Mouse (Mus musculus): ENCODE results near the gene Abhd6. TPM values are rescaled to one million over a fixed set of nuclear protein-coding genes. Genes with fewer than 3 reads are reported as not detected.
"Not testable (repeated sequence)": the region's sequence is repeated elsewhere in the genome, so short reads cannot be mapped to it uniquely, and the experiment has no call there.

The Abhd6 gene
- polyA plus RNA-seq, 1 experiment from 2014 or later: 0.40 TPM

GRCm38 (mm10) chr14:7986913-7987312 is 15.8 kb upstream of the Abhd6 start:
- WGBS (ENCODE audit: missing documents): 55% methylated on average over 6 of the region's 6 CpGs
- no peaks in the 10 kb centered on the region for H3K79me2 ChIP-seq (ENCODE audit: inconsistent target)
- H3K27ac ChIP-seq: no peak overlapping the region
- no peaks in the 10 kb centered on the region for H3K36me3 ChIP-seq (ENCODE audit: inconsistent target)
- no peak overlapping the region for H3K4me3 ChIP-seq (ENCODE audit: inconsistent target)

- Histone ChIP-seq H3K4me3 (ENCODE audit: inconsistent target) (no peak overlapping the region), H3K27ac (no peak overlapping the region), H3K79me2 (ENCODE audit: inconsistent target) (no peaks in the 10 kb centered on the region), H3K36me3 (ENCODE audit: inconsistent target) (no peaks in the 10 kb centered on the region)
- 100% methylated on average over 1 of the region's 1 CpGs for WGBS (ENCODE audit: missing documents)
Measured at GRCm38 (mm10) chr14:7989371-7989770, 13.3 kb upstream of the Abhd6 start.

GRCm38 (mm10) chr14:7989961-7990360 is 12.7 kb upstream of the Abhd6 start:
- Histone ChIP-seq H3K27ac (no peak overlapping the region), H3K4me3 (ENCODE audit: inconsistent target) (no peak overlapping the region), H3K79me2 (ENCODE audit: inconsistent target) (no peaks in the 10 kb centered on the region), H3K36me3 (ENCODE audit: inconsistent target) (no peaks in the 10 kb centered on the region)
- 66% methylated on average over 3 of the region's 3 CpGs for WGBS (ENCODE audit: missing documents)

DNA sequence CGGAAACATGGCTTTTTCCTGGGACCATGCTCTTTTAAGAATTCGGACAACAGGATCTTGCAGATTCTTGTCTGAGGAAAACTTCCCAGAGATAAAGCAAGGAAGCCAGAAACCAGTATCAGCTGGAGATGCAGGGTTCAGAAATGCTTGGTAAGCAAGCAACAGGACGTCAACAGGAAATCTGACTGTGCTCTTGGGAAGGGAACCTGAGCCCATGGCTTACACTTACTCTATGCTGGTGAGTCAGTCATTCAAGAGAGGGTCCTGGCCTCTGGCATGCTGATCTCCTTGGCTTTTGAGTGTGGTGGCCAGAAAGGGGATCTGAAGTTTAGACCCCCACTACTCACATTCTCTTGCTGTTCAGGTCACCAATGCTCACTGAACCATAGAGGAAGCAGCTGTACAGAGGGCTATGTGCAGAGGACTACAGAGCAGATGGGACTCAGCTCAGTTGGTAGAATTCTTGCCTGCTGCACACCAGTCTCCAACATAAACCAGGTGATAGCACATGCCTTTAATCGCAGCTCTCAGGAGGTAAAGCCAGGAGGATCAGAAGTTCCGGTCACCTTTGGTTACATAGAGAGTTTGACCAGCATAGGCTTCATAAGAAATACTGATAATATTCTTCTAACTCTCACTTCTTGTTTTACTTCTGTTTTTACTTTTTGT is 11.5 kb upstream of the Abhd6 start:
- no peak overlapping the region for H3K27ac ChIP-seq
- no peak overlapping the region for H3K4me3 ChIP-seq (ENCODE audit: inconsistent target)
- 66% methylated on average over 5 of the region's 5 CpGs for WGBS (ENCODE audit: missing documents)
- H3K36me3 ChIP-seq (ENCODE audit: inconsistent target): no peaks in the 10 kb centered on the region
- no peaks in the 10 kb centered on the region for H3K79me2 ChIP-seq (ENCODE audit: inconsistent target)

DNA sequence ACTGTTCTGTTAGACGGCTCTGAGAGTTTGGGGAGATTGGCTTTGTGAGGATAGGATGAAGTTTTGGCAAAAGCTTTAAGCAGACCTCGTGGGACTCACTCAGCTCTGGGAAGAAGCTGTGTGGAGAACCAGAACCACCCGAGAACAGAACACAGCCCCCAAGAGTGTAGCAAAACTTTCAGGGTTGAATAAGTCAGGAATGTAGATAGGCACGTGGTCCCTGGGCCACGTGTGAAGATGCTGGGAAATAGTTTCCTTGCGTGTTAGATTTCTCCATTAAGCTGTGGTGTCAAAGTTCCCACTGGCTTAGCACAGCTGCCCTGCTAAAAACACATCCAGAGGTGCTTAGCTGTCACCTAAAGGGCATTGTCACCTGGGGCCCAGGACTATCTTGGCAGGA is 10.5 kb upstream of the Abhd6 start:
- 91% methylated on average over 6 of the region's 6 CpGs for WGBS (ENCODE audit: missing documents)
- Histone ChIP-seq H3K36me3 (ENCODE audit: inconsistent target) (no peaks in the 10 kb centered on the region), H3K27ac (no peak overlapping the region), H3K79me2 (ENCODE audit: inconsistent target) (no peaks in the 10 kb centered on the region), H3K4me3 (ENCODE audit: inconsistent target) (no peak overlapping the region)

DNA sequence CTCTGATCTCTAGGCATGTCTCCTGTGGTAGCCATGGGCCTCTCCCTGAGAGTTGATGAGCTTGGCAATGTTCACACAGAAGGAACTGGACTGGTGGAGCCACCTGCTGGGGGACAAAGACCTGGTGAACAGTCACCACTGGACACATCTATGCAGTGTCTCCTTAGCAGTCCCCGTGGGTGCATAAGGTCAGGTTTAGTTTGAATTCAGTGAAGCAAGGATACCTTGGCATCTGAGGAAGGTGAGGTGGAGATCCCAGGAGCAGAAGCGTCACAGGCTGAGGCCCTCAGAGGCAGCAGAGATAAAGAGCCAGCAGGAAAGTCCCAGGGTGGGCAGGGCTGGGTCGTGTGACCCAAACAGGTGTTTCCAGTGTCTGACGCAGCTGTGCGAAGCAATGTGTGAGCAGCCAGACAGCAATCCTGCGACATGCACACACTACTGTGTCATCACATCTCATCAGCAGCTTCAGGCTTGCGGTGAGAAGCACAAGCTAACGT is 8.4 kb upstream of the Abhd6 start, which contains the start of gene Dnase1l3:
Gene Dnase1l3, minus strand, starts transcription at position 303 of the 497 bp plus-strand sequence.
- no peak within 1 kb of the TSS for H3K4me3 ChIP-seq (ENCODE audit: inconsistent target)

DNA sequence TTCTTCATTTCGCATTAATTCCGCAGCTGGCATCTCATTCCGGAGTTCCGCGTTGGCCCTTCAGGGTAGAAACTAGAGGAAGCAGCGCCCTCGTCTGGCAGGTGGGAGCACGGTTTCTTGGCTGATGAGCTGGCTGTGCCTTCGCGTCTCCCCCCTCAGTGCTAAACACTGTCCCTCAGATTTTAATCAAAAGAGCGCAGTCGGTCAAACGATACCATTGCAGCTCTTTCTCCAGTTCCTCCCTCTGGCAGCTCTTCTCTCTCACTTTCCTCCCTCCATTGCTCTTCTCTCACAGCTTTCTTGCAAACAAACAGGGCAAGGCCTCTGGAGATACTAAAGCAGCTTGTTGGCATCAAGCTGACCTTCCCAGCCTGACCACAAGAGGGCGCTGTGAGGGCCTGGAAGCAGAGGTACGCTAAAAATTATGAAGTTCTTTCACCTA is 5.4 kb upstream of the Abhd6 start:
- Histone ChIP-seq H3K79me2 (ENCODE audit: inconsistent target) (no peaks in the 10 kb centered on the region), H3K27ac (no peak overlapping the region), H3K4me3 (ENCODE audit: inconsistent target) (no peak overlapping the region), H3K36me3 (ENCODE audit: inconsistent target) (no peaks in the 10 kb centered on the region)
- WGBS (ENCODE audit: missing documents): 2% methylated on average over 14 of the region's 15 CpGs

More for the DNA sequence above, 8.4 kb upstream of the Abhd6 start, which contains the start of gene Dnase1l3:
- H3K79me2 ChIP-seq (ENCODE audit: inconsistent target): no peaks in the 10 kb centered on the region
- no peaks in the 10 kb centered on the region for H3K36me3 ChIP-seq (ENCODE audit: inconsistent target)
- no peak within 1 kb of the TSS for H3K27ac ChIP-seq
- WGBS (ENCODE audit: missing documents): 74% methylated on average over 8 of the region's 8 CpGs

DNA sequence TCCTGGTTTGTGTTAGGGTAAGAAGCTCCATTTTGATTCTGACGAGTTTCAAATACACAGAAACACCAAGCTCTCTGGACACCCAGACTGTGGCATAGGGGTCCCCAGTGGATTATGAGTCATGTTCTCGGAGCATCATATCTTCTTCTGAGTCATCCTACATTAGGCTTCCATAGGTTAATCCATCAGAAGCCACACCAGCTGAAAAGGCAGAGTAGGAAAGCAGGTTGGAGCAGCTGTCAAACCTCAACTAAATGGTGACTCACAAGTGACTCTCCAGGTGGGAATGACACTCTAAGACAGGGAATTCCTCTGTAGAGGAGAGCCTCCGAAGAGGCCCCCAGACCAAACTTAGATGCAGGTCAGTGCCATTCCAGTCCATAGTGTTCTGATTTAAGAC is 3.7 kb upstream of the Abhd6 start:
- H3K4me3 ChIP-seq (ENCODE audit: inconsistent target): no peak overlapping the region
- no peaks in the 10 kb centered on the region for H3K36me3 ChIP-seq (ENCODE audit: inconsistent target)
- no peaks in the 10 kb centered on the region for H3K79me2 ChIP-seq (ENCODE audit: inconsistent target)
- no peak overlapping the region for H3K27ac ChIP-seq
- 91% methylated on average over 3 of the region's 3 CpGs for WGBS (ENCODE audit: missing documents)

GRCm38 (mm10) chr14:7999435-7999834 is 3.3 kb upstream of the Abhd6 start:
- WGBS (ENCODE audit: missing documents): 97% methylated on average over 5 of the region's 5 CpGs
- no peaks in the 10 kb centered on the region for H3K79me2 ChIP-seq (ENCODE audit: inconsistent target)
- no peaks in the 10 kb centered on the region for H3K36me3 ChIP-seq (ENCODE audit: inconsistent target)
- no peak overlapping the region for H3K27ac ChIP-seq
- H3K4me3 ChIP-seq (ENCODE audit: inconsistent target): no peak overlapping the region

DNA sequence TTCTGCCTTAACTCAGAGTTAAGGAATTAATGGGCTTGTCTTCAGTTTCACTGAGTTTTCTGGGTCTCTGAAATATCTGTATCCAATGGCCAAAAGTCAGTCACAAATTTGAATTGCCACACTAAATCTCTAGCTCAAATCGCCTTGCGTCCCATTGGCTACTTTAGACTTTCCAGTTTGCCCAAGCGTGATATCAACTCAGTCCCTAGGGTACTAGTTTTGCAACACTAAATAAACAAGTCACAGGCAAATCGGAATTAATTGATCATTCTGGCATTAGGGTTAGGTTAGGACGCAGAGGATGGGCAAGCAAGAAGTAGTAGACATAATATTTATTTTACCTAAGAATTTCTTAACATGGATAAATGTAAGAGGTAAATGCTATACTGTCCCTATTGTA is 2.5 kb upstream of the Abhd6 start:
- Histone ChIP-seq H3K27ac (no peak overlapping the region), H3K36me3 (ENCODE audit: inconsistent target) (no peaks in the 10 kb centered on the region), H3K4me3 (ENCODE audit: inconsistent target) (no peak overlapping the region), H3K79me2 (ENCODE audit: inconsistent target) (no peaks in the 10 kb centered on the region)
- WGBS (ENCODE audit: missing documents): 100% methylated on average over 5 of the region's 5 CpGs

- no peak overlapping the region for H3K4me3 ChIP-seq (ENCODE audit: inconsistent target)
- H3K27ac ChIP-seq: no peak overlapping the region
- 57% methylated on average over 17 of the region's 17 CpGs for WGBS (ENCODE audit: missing documents)
- H3K36me3 ChIP-seq (ENCODE audit: inconsistent target): no peaks in the 10 kb centered on the region
- H3K79me2 ChIP-seq (ENCODE audit: inconsistent target): no peaks in the 10 kb centered on the region
Measured at GRCm38 (mm10) chr14:8000831-8001685, 1.6 kb upstream of the Abhd6 start.

GRCm38 (mm10) chr14:8003093-8003670 is 480 bp downstream of the Abhd6 start:
- Histone ChIP-seq H3K4me3 (ENCODE audit: inconsistent target) (peak overlapping the region; percentile 24), H3K79me2 (ENCODE audit: inconsistent target) (no peaks in the 10 kb centered on the region), H3K36me3 (ENCODE audit: inconsistent target) (no peaks in the 10 kb centered on the region), H3K27ac (no peak overlapping the region)
- 1% methylated on average over 23 of the region's 23 CpGs for WGBS (ENCODE audit: missing documents)

- no peak overlapping the region for H3K4me3 ChIP-seq (ENCODE audit: inconsistent target)
- no peaks in the 10 kb centered on the region for H3K79me2 ChIP-seq (ENCODE audit: inconsistent target)
- no peak overlapping the region for H3K27ac ChIP-seq
- no peaks in the 10 kb centered on the region for H3K36me3 ChIP-seq (ENCODE audit: inconsistent target)
- WGBS (ENCODE audit: missing documents): 19% methylated on average over 18 of the region's 18 CpGs
Measured at GRCm38 (mm10) chr14:8003727-8004670, 1.3 kb downstream of the Abhd6 start.

DNA sequence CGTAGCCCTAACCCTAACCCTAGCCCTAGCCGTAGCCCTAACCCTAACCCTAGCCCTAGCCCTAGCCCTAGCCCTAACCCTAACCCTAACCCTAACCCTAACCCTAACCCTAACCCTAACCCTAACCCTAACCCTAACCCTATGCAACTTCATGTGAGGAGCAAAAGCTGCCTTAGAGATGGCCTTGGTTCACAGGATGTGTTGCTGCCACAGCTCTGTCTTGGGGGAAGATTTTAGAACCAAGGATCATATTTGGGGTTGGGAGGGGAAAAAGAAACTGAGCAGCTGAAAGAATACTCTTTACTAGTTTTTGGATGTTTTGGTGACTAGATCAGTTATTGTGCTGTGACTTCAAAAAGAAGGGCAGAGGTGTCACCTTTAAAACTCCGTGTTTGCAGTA is 3.4 kb downstream of the Abhd6 start:
- H3K36me3 ChIP-seq (ENCODE audit: inconsistent target); H3K27ac ChIP-seq; H3K4me3 ChIP-seq (ENCODE audit: inconsistent target); H3K79me2 ChIP-seq (ENCODE audit: inconsistent target): not testable (repeated sequence)
- WGBS (ENCODE audit: missing documents): 77% methylated on average over 3 of the region's 3 CpGs
